ENCODE assay signal across 9 mouse cellular contexts in genomic region chr4:41390122-41390521, GRCm38 (mm10). TPM values are rescaled to one million over a fixed set of nuclear protein-coding genes. Genes with fewer than 3 reads are reported as not detected.
DNase-seq lines count a peak whose midpoint lies in the region; ATAC-seq lines count a peak whose summit lies in the region.
"Had no signal": no experiment of that assay in that cellular context is flagged by ENCODE, and none has a peak within 500 bp of the region (broad histone marks: within the 10 kb centered on the region; RNA-seq: fewer than 3 reads in every experiment).

No protein-coding gene starts in this region.

- intact Hi-C loops in left cerebral cortex, postnatal 4 days (cut with DNase I), result loop anchor here (10.0 kb wide), 1 partner anchor 75 kb away; the partner anchor contains the start of gene Dcaf12

- H3K9me3 ChIP-seq in intestine, embryonic 14.5 days (ENCODE audit: control insufficient read depth, low read length), result no peaks in the 10 kb centered on the region
- no peaks in the 10 kb centered on the region for H3K9me3 ChIP-seq in midbrain, embryonic 15.5 days
- H3K9me3 ChIP-seq: embryonic facial prominence, embryonic 15.5 days had no signal

- DNase-seq in 3134 (ENCODE audit: extremely low read depth, insufficient read length, low spot score) (peak; percentile 42), WW6 (ENCODE audit: low read depth, low spot score) (peak; percentile 29)
- peak; percentile 85 to 93 for DNase-seq in cerebellum, postnatal 25 days
- DNase-seq in frontal cortex, postnatal 36 days (ENCODE audit: low spot score in 2 of 2), result peak; percentile 77 to 90
- DNase-seq in intestine, embryonic 14.5 days (ENCODE audit: low spot score), result peak; percentile 89
- peak; percentile 82 for DNase-seq in left cerebral cortex, postnatal 4 days
- DNase-seq in spleen, postnatal 4 days (ENCODE audit: low spot score in 2 of 2), result peak; percentile 80 to 91

- peaks cover 81% of the 10 kb centered on the region for H3K36me3 ChIP-seq in intestine, embryonic 14.5 days (ENCODE audit: control insufficient read depth, insufficient read depth, low read length)
- H3K36me3 ChIP-seq in midbrain, embryonic 15.5 days (replicated peaks), result peaks cover 20% of the 10 kb centered on the region; the same call in 1 of the 2 replicates

- 30% methylated on average over 3 of the region's 3 CpGs for WGBS in intestine, embryonic 14.5 days
- WGBS in midbrain, embryonic 15.5 days, result 24% methylated on average over 3 of the region's 3 CpGs

- H3K9ac ChIP-seq in intestine, embryonic 14.5 days (ENCODE audit: low read length), result no peak overlapping the region
- no peak overlapping the region for H3K9ac ChIP-seq in midbrain, embryonic 15.5 days
- H3K9ac ChIP-seq: embryonic facial prominence, embryonic 15.5 days had no signal

- H3K27ac ChIP-seq in intestine, embryonic 14.5 days (ENCODE audit: low read depth), result no peak overlapping the region
- H3K27ac ChIP-seq in midbrain, embryonic 15.5 days, result no peak overlapping the region
- H3K27ac ChIP-seq: embryonic facial prominence, embryonic 15.5 days had no signal

- H3K4me3 ChIP-seq in intestine, embryonic 14.5 days (ENCODE audit: low read depth, low read length), result no peak overlapping the region
- no peak overlapping the region for H3K4me3 ChIP-seq in midbrain, embryonic 15.5 days
- H3K4me3 ChIP-seq: embryonic facial prominence, embryonic 15.5 days had no signal

- H3K4me2 ChIP-seq in intestine, embryonic 14.5 days (ENCODE audit: low read length), result no peak overlapping the region
- H3K4me2 ChIP-seq in midbrain, embryonic 15.5 days, result no peak overlapping the region
- H3K4me2 ChIP-seq: embryonic facial prominence, embryonic 15.5 days had no signal

- no peaks in the 10 kb centered on the region for H3K4me1 ChIP-seq in intestine, embryonic 14.5 days (replicated peaks; ENCODE audit: control insufficient read depth, insufficient read depth, low read length)
- no peaks in the 10 kb centered on the region for H3K4me1 ChIP-seq in midbrain, embryonic 15.5 days

- H3K27me3 ChIP-seq in intestine, embryonic 14.5 days (replicated peaks; ENCODE audit: control insufficient read depth, insufficient read depth, low read length), result no peaks in the 10 kb centered on the region
- H3K27me3 ChIP-seq in midbrain, embryonic 15.5 days (replicated peaks), result no peaks in the 10 kb centered on the region
- H3K27me3 ChIP-seq: embryonic facial prominence, embryonic 15.5 days had no signal

- no peak; the same call in 1 of the 2 replicates for ATAC-seq in intestine, embryonic 14.5 days (replicated peaks; ENCODE audit: low FRiP score, low TSS enrichment, low read depth)
- 0 out of 2 replicates have a peak, but pooled peaks have one; percentile 62 for ATAC-seq in midbrain, embryonic 15.5 days (replicated peaks)

RNA-seq across cellular contexts. Expression of gene Ubap1, which starts 41.3 kb away (rescaled TPM):
- 50.5 and 54.8 TPM in 2 replicates for polyA plus RNA-seq in intestine, embryonic 14.5 days (2014; fragmentation: Nextera tagmentation; extraction: Ambion mirVana)
- 10 to 100 TPM; 33.5 to 43.3 TPM for total RNA-seq in left cerebral cortex, postnatal 4 days (2021)
- polyA plus RNA-seq in midbrain, embryonic 15.5 days (2015; fragmentation: Nextera tagmentation; extraction: Ambion mirVana), result 65.2 and 73.8 TPM in 2 replicates

Comparison
In these comparisons a context has a peak if more than half of its experiments do, and no peak if none do; other contexts are left out.
1. DNase-seq: peak in every context shown above with its lines; median percentile 89 in cerebellum, postnatal 25 days; 89 in intestine, embryonic 14.5 days; 86 in spleen, postnatal 4 days; 84 in frontal cortex, postnatal 36 days; 82 in left cerebral cortex, postnatal 4 days; 42 in 3134; 29 in WW6.